Mouse (Mus musculus): Measurements from ENCODE around the gene Clca3a1.

The Clca3a1 gene

DNA sequence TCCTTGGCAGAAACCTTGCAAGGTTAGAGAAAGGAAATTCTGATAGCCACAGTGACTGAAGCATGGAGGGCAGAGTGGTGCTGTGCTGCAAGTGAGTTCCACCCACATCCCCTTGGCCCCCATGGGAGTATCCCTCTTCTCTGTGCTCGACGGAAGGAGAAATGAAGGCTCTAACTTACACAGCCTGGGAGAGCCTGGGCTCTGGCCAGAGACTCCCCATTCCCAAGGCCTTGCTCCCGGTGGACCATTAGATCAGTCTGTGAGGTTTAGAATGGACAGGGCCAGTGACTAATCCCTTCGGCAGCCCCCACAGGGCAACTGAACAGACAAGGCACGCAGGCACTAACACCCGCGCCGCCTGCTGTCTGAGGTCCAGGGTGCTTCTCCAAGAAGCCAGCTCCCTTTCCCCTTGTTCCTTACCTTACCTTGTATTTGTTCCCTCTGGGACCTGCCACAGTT is 81.0 kb downstream of the Clca3a1 start:
- peak; percentile 45 for DNase-seq (ENCODE audit: low spot score)

Measured in adipocyte (in vitro differentiated cells).